Mouse (Mus musculus) gastrocnemius, adult 2 months (tissue): ENCODE measurements at regions not wholly inside any gene's neighbourhood (a gene's known extent, or its start where the extent isn't known, plus 50 kb on each side); places are given as distances from the start of the nearest gene placed in this dataset.
"Not testable (repeated sequence)": the region's sequence is repeated elsewhere in the genome, so short reads cannot be mapped to it uniquely, and the experiment has no call there.

Experiments
- DNase-seq: peaks from one replicate; pipeline ENCODE4 v3.0.0; 2022
- H3K27ac ChIP-seq: fragments of 200-600 bp; 2 replicates; pipeline ENCODE4 v1.8.1; 2022; ENCODE audit warnings: mild to moderate bottlenecking
- H3K4me3 ChIP-seq: fragments of 200-600 bp; 2 replicates; pipeline ENCODE4 v1.8.1; 2022; ENCODE audit warnings: mild to moderate bottlenecking, moderate library complexity
- CTCF ChIP-seq: fragments of 200-600 bp; IDR thresholded peaks from 2 replicates; pipeline ENCODE4 v1.8.1; 2022; ENCODE audit warnings: antibody characterized with exemption, mild to moderate bottlenecking, moderate library complexity
- intact Hi-C: fragments of 180-260 bp; cut with DNase I; formaldehyde crosslinking; loops from one replicate; pipeline ENCODE4 v1.15.1; 2025

DNA sequence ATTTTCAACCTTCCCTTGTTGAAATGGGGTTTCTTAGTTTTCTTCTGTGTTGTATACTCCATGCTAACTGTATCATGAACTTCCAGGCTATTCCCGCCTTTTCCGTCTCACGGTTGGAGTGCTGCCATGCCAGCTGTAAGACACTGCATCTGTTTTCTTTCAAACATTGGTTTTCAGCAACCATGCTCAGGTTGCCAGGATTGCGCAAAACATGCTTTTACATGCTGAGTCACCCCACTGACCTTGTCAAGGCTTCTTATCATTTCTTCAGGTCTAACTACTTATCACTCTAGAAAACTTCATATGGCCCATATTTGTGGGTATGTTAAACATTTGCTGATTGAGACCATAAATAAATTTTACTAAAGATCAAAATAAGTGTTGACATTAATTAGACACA, 551.2 kb downstream of the Tlr4 start:
- intact Hi-C loops = no loop called here
- DNase-seq = no peak
- Histone ChIP-seq H3K4me3 (no peak overlapping the region), H3K27ac (no peak overlapping the region)
- no peak for TF ChIP-seq CTCF

DNA sequence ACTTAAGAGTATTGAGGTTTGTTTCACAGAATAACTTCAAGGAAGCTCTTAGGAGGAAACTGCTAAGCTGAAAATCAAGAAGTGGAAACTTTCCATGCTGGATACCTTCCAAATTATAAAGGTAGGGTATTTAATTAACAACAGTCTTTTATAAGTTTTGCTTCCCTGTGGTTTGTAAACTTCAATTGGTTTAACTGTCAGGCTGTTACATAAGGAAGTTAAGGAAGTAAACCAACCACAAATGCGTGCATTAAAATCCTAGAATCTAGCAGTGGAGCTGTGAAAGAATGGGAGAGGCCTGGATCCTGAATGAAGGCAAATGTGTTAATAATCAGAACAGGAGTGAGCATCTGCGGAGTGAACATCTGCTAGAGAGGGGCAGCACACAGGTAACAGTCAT, 560.5 kb downstream of the Tlr4 start:
- TF ChIP-seq CTCF = no peak
- no peak for DNase-seq
- intact Hi-C loops = no loop called here
- H3K4me3 ChIP-seq = no peak overlapping the region
- H3K27ac ChIP-seq = no peak overlapping the region

DNA sequence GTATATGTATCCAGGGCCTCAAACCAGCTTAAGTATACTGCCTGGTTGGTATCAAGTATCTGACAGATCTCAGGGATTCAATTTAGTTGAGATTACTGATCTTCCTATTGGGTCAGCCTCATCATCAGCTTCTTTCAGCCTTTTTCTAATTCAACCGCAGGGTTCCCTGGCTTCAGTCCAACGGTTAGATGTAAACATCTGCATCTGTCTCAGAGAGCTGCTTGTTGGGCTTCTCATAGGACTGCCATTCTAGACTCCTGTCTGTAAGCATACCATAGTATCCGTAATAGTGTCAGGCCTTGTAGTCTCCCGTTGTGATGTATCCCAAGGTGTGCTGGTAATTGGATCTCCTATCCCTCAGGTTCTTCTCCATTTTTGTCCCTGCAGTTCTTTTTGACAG, 575.6 kb downstream of the Tlr4 start:
- intact Hi-C loops = no loop called here
- no peak for TF ChIP-seq CTCF
- Histone ChIP-seq H3K27ac (no peak overlapping the region), H3K4me3 (no peak overlapping the region)
- no peak for DNase-seq

DNA sequence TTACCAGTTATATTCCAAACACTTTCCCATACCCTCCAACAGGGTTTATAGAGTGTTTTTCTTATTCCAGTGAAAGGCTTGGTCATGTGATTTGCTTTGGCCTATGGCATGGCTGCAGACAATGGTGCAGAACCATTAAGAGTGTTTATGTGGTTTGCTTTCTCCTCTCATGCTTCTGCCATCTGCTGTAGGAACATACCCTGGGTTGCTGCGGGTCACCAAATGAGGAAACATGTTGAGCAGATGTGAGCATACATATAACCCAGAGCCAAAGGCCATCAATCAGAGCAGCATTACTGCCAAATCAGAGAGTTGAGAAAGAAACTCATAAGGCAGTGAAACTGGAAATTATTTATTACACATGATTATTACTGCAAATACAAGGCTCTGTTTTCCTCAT, 596.7 kb downstream of the Tlr4 start:
- H3K27ac ChIP-seq = no peak overlapping the region
- intact Hi-C loops = no loop called here
- DNase-seq = no peak
- H3K4me3 ChIP-seq = no peak overlapping the region
- TF ChIP-seq CTCF = no peak

DNA sequence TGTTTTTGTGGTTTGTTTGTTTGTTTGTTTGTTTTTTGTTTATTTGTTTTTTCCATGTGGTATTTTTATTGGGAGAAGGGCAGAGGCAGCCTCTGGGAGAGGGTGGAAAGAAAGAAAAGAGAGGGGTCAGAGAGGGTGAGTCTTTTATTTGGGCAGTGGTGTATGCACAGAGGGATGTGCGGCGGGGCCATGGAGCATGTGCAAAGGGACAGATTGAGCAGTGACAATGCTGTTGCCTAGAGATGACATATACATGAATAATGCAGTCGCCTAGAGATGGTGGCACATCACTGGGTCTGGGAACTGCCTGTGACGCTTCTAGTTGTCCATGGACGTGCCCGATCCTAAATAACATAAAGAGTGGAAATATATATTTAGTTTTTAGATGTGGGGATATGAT, 598.3 kb downstream of the Tlr4 start:
- no peak overlapping the region for H3K4me3 ChIP-seq
- DNase-seq = no peak
- intact Hi-C loops = no loop called here
- no peak overlapping the region for H3K27ac ChIP-seq
- TF ChIP-seq CTCF = no peak

DNA sequence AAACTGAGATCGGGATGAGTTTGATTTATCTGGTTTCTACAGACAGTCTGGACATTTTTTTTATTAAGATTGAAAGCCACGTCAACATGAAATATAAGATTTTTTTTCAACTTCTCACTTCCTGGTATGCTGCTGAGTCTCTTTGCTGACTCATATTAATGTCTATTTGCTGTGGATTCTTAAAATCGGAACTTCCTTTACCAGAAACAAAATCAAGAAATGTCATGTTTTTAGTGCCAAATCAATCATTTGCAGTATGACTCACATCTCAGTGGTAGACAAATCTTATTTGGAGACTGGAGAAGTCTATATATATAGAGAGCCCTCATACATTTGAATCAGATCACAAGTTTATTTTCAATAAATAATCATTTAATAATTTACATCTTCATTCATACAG, 620.5 kb downstream of the Tlr4 start:
- TF ChIP-seq CTCF = no peak
- Histone ChIP-seq H3K4me3 (no peak overlapping the region), H3K27ac (no peak overlapping the region)
- DNase-seq = no peak
- intact Hi-C loops = no loop called here

DNA sequence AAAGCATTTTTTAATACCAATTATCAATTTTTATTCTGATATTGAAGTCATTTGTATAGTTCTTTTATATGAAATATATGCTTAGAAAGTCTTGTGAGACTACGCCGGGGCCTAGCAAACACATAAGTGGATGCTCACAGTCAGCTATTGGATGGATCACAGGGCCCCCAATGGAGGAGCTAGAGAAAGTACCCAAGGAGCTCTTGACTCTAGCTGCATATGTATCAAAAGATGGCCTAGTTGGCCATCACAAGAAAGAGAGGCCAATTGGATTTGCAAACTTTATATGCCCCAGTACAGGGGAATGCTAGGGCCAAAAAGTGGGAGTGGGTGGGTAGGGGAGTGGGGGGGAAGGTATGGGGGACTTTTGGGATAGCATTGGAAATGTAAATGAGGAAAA, 632.5 kb downstream of the Tlr4 start:
- H3K27ac ChIP-seq, intact Hi-C loops, DNase-seq, H3K4me3 ChIP-seq: not testable (repeated sequence)

DNA sequence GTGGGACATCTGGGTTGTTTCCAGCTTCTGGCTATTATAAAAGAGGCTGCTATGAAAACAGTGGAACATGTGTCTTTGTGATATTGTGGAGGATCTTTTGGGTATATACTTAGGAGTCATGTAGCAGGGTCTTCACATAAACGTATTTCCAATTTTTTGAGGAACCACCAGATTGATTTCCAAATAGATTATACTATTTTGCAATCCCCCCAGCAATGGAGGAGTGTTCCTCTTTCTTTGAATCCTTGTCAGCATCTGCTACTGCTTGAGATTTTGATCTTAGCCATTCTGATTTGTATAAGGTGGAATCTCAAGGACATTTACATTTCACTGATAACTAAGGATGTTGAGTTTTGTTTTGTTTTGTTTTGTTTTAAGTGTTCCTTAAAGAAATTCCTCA, 645.6 kb downstream of the Tlr4 start:
- DNase-seq = no peak
- intact Hi-C loops = no loop called here
- no peak overlapping the region for H3K4me3 ChIP-seq
- TF ChIP-seq CTCF = no peak
- no peak overlapping the region for H3K27ac ChIP-seq

DNA sequence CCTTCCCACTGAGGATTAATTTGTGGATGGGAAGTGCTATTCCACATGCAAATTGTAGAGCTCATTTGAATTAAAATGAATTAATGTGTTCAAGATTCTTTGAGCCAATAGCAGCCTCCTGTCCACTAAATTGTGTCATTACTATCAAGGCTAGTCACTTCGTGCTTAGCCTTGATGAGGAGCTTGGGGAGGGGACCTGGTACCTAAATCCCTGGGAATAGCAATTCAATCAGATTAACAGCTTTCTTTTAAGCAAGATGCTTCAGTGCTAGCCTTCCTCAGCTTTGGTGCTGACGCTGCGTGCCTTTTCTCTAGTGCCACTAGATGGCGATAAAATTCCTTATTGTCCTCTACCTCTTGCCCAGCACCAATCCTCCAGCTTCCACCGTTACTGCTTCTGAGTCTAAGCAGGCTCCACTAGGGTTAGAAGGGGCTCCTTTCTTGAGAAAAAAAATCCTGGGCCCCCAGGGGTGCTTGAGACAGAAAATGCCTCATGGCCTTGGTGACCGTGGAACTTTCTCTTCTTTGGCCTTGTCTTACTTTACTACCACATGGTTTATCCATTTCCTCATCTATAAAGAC, 650.0 kb downstream of the Tlr4 start:
- DNase-seq = no peak

DNA sequence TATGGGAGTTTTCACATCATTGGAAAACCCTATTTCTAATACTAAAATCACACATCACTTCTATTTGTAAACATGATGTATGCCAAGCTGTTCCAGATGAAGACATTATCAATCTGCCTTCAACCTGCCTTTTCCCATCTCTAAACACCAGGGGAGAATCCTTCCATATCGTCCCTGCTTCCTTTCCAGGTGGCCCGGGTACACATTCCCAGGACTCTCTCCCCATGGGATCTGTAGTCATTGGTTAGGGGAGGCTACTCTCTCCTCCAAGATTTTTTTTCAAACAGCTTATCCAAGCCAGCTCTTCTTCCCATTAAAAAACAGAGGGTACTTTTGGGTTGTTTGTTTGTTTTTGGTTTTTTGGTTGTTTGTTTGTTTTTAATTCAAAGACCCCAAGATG, 650.7 kb downstream of the Tlr4 start:
- TF ChIP-seq CTCF = no peak
- Histone ChIP-seq H3K4me3 (no peak overlapping the region), H3K27ac (no peak overlapping the region)
- DNase-seq = no peak
- intact Hi-C loops = no loop called here

More for the DNA sequence above, 650.0 kb downstream of the Tlr4 start:
- TF ChIP-seq CTCF = peak; percentile 37; the same call in 1 of the 2 replicates
- intact Hi-C loops = no loop called here
- H3K4me3 ChIP-seq = no peak overlapping the region
- no peak overlapping the region for H3K27ac ChIP-seq

DNA sequence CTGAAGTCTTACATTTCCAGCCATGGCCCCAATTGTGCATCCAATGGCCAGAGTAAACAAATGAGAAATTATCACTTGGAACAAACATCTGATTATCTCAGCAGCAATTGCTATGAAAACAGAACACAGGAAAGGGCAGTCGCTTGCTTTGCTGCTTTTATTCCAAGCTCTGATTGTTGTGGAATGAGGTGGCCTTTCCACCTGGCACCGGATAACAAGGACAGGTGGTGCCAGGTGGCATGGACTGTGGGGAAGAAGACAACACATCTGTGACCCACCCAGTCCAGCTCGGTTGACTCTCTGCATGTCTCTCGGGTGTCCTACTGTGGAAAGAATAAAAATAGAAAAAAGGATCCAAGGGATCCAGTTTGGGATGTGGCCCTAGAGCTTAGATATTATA, 694.9 kb downstream of the Tlr4 start:
- H3K4me3 ChIP-seq = no peak overlapping the region
- DNase-seq = no peak
- intact Hi-C loops = no loop called here
- no peak overlapping the region for H3K27ac ChIP-seq
- TF ChIP-seq CTCF = no peak

DNA sequence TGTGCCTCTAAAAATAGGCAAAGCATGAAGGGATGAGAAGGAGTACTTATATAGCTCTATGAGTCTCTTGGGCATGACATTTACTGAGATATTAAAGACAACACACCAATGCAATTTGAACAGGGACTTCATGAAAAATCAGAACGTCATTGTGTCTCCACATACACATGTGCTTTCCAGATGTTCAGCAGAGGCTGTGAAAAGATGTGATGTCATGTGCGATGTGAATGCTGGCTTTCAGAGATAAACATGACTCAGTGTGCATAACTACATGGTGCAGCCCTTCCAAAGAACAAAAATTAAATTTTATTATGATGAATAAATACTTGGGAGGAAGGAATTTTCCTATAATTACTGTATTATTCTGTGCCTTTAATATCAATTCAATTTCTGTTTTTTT, 695.8 kb downstream of the Tlr4 start:
- no peak for DNase-seq
- no peak for TF ChIP-seq CTCF
- Histone ChIP-seq H3K27ac (no peak overlapping the region), H3K4me3 (no peak overlapping the region)
- intact Hi-C loops = no loop called here

DNA sequence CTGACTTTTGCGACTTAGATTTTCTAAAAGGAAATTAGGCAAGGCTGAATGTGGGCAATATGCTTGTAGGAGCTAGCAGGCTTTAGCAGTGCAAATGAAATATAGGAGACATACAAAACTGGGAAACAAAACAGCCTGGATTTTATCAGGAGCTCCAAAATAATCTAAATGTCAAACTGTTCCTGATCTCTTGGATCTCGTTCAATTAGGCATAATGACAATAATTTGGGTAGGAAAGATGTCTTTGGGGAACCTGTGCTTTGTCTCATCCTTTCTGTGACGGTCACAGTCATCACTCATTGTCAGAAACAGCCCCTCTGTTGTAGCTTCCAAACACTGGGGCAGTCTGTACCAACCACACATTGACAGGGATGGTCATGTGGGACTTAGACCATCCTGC, 702.2 kb downstream of the Tlr4 start:
- intact Hi-C loops = no loop called here
- DNase-seq = no peak
- no peak for TF ChIP-seq CTCF
- no peak overlapping the region for H3K4me3 ChIP-seq
- no peak overlapping the region for H3K27ac ChIP-seq

DNA sequence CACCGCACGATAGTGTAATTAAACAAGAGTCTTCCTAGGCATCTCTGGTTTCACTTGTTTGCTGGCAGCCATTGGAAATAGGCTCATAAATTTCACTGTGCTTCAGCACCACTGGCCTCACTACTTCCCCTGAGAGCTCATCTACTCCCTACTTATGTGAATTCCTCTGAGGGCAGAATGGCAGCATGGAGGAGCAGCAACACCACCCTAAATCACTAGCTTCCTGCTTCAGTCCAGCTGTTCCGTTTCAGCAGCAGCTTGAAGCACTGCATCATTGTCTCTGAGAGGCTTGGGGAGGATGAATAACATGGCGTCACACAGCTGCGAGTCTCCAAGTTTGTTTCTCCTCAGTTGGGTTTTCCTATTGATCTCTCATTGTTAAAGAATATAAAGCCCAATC, 712.1 kb downstream of the Tlr4 start:
- Histone ChIP-seq H3K27ac (no peak overlapping the region), H3K4me3 (no peak overlapping the region)
- no peak for TF ChIP-seq CTCF
- no peak for DNase-seq
- intact Hi-C loops = no loop called here

DNA sequence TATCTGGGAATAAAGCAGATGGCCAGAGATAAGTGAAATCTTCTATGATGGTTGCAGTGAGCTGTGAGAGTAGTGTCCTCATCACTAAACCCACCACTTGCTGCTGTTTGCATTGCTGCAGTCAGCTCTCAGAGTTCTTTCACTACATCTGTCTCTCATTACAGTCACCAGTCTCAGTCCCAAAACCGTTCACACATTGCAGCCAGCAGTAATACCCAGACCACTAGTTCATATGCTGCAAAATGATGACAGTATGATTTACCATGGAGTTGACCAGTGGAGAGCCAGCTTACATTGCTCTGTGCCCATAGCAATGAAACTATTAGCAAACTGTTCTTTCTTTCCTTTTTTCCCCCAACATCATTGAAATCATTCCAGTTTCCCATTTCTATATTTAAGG, 718.6 kb downstream of the Tlr4 start:
- no peak for TF ChIP-seq CTCF
- intact Hi-C loops = no loop called here
- no peak overlapping the region for H3K27ac ChIP-seq
- no peak for DNase-seq
- no peak overlapping the region for H3K4me3 ChIP-seq
